Mouse (Mus musculus) heart, postnatal 0 days (tissue): ENCODE results near the gene Ms4a4a.

Experiments
- CTCF ChIP-seq: IDR thresholded peaks from 2 replicates; pipeline ENCODE4 v1.5.1; 2016; ENCODE audit warnings: antibody characterized with exemption, control low read depth, low read depth
- EP300 ChIP-seq: IDR thresholded peaks from 2 replicates; pipeline ENCODE4 v1.6.1; 2016; ENCODE audit warnings: antibody characterized with exemption, low read depth

DNA sequence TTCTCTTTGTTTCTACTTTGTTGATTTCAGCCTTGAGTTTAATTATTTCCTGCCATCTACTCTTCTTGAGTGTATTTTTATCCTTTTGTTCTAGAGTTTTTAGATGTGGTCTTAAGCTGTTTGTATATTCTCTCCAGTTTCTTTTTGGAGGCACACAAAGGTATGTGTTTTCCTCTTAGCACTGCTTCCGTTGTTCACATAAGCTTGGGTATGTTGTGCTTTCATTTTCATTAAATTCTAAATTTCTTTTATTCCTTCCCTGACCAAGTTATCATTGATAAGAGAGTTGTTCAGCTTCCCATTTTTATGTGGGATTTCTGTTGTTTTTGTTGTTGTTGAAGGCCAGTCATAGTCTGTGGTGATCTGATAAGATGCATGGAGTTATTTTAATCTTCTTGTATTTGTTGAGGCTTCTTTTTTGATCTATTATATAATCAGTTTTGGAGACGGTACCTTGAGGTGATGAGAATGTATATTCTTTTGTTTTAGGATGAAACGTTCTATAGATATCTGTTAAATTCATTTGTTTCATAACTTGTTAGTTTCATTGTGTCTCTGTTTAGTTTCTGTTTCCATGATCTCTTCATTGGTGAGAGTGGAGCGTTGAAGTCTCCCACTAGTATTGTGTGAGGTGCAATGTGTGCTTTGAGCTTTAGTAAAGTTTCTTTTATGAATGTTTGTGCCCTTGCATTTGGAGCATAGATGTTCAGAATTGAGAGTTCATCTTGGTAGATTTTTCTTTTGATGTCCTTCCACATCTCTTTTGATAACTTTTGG, 59.9 kb downstream of the Ms4a4a start:
- TF ChIP-seq CTCF (no peak), EP300 (no peak)
